Mouse (Mus musculus) embryonic facial prominence, embryonic 12.5 days (tissue): ENCODE measurements around the gene Asphd2. TPM values are rescaled to one million over a fixed set of nuclear protein-coding genes. Genes with fewer than 3 reads are reported as not detected.

Experiments used
- ATAC-seq: fragments of 200-750 bp; cut with Nextera tagmentation; 2 replicates; pipeline ENCODE4 v1.8.0; 2017; ENCODE audit not compliant: insufficient number of reproducible peaks, insufficient read depth, low FRiP score, low TSS enrichment
- H3K27ac ChIP-seq: fragments of 300-500 bp; sonication (generic); 2 replicates; pipeline ENCODE4 v1.5.1; 2016; ENCODE audit warnings: mild to moderate bottlenecking
- H3K27me3 ChIP-seq: fragments of 300-500 bp; sonication (generic); 2 replicates; pipeline ENCODE4 v1.6.1; 2016; ENCODE audit warnings: mild to moderate bottlenecking, moderate library complexity
- H3K36me3 ChIP-seq: fragments of 300-500 bp; sonication (generic); 2 replicates; pipeline ENCODE4 v1.6.1; 2016; ENCODE audit warnings: mild to moderate bottlenecking
- H3K4me1 ChIP-seq: fragments of 300-500 bp; sonication (generic); 2 replicates; pipeline ENCODE4 v1.6.1; 2016
- H3K4me2 ChIP-seq: fragments of 300-500 bp; sonication (generic); replicated peaks from 2 replicates; pipeline ENCODE4 v1.6.1; 2016; ENCODE audit warnings: mild to moderate bottlenecking, moderate library complexity
- H3K4me3 ChIP-seq: fragments of 300-500 bp; sonication (generic); 2 replicates; pipeline ENCODE4 v1.5.1; 2016; ENCODE audit warnings: mild to moderate bottlenecking
- H3K9ac ChIP-seq: fragments of 300-500 bp; sonication (generic); 2 replicates; pipeline ENCODE4 v1.6.1; 2016; ENCODE audit warnings: mild to moderate bottlenecking, moderate library complexity
- H3K9me3 ChIP-seq: fragments of 300-500 bp; sonication (generic); 2 replicates; pipeline ENCODE4 v1.6.1; 2016; ENCODE audit warnings: mild to moderate bottlenecking, moderate library complexity
- WGBS: fragments of 180-500 bp; shearing (Covaris S2); methylation state at CpG from one replicate; pipeline ENCODE4 v1.1.7; 2016; 5-methylcytosine and 5-hydroxymethylcytosine counted together
- polyA plus RNA-seq: library from polyadenylated mRNA; unstranded; fragments of >200 nt; fragmentation: Nextera tagmentation; extraction: Ambion mirVana; gene quantifications from 2 replicates; pipeline ENCODE4 v1.2.1, GENCODE M21; 2016

Gene Asphd2
- polyA plus RNA-seq, 1 experiment from 2014 or later: 32.7 TPM

GRCm38 (mm10) chr5:112344092-112344960 is 50.3 kb downstream of the Asphd2 start:
- H3K27ac ChIP-seq: no peak overlapping the region
- peak overlapping the region; percentile 79; the same call in 1 of the 2 replicates for H3K4me3 ChIP-seq
- H3K9me3 ChIP-seq: no peaks in the 10 kb centered on the region
- no peak overlapping the region for H3K9ac ChIP-seq
- peaks cover 23% of the 10 kb centered on the region for H3K4me1 ChIP-seq
- 66% methylated on average over 6 of the region's 6 CpGs for WGBS
- H3K36me3 ChIP-seq: peaks cover 32% of the 10 kb centered on the region
- H3K4me2 ChIP-seq: no peak overlapping the region; the same call in 1 of the 2 replicates
- no peak for ATAC-seq
- no peaks in the 10 kb centered on the region for H3K27me3 ChIP-seq

DNA sequence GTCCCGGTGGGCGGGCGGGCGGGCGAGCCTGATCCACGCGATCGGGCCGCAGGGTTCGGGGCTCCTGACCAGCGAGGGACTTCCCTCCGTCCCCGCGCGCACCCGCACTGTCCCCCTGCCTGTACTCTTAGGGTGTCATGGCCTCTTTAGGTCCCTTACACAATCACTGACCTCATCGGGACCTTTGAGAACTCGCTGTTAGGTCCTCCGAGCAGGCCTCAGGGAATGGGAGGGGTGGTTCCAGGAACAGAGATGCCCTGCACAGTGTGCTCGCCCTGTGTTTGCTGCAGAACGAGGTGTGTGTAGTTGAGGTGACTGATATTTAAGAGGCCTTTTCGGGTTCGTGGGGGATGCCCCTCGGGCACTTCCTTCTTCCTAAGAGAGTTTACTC is 51.5 kb downstream of the Asphd2 start:
- Histone ChIP-seq H3K9ac (peak overlapping the region; percentile 82), H3K4me2 (peak overlapping the region; percentile 85), H3K27ac (no peak overlapping the region), H3K27me3 (no peaks in the 10 kb centered on the region), H3K4me3 (peak overlapping the region; percentile 79), H3K4me1 (peaks cover 23% of the 10 kb centered on the region), H3K36me3 (peaks cover 31% of the 10 kb centered on the region), H3K9me3 (no peaks in the 10 kb centered on the region)
- WGBS: under 1% methylated on average over 22 of the region's 24 CpGs
- ATAC-seq: peak; percentile 32; the same call in 1 of the 2 replicates

- Histone ChIP-seq H3K27ac (peak within 1 kb of the TSS; percentile 51; the same call in 1 of the 2 replicates), H3K4me2 (peak within 1 kb of the TSS; percentile 85), H3K9me3 (no peaks in the 10 kb centered on the region), H3K27me3 (no peaks in the 10 kb centered on the region), H3K4me3 (peak within 1 kb of the TSS; percentile 79), H3K4me1 (peaks cover 23% of the 10 kb centered on the region), H3K9ac (peak within 1 kb of the TSS; percentile 82), H3K36me3 (peaks cover 30% of the 10 kb centered on the region)
- no peak for ATAC-seq
- 2% methylated on average over 61 of the region's 64 CpGs for WGBS
Measured at GRCm38 (mm10) chr5:112342463-112343204, 52.0 kb downstream of the Asphd2 start, which contains the start of the genes Srrd and Hps4. Gene Srrd, minus strand, starts transcription at chr5:112343040. Gene Hps4, plus strand, starts transcription at chr5:112343083.

DNA sequence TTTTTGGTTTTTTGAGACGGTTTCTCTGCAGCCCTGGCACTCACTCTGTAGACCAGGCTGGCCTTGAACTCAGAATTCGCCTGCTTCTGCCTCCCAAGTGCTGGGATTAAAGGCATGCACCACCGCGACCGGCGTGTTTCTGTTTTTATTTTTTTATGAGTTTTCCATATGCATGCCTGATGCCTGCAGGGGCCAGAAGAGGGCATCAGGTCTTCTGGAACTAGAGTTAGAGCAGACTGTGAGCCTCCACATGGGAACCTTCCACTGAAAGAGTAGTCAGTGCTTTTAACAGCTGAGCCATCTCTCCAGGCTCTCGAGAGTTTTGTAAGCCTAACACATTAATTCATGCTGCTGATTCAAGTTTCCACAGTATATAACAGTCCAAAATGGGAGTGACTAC is 55.5 kb downstream of the Asphd2 start:
- ATAC-seq: no peak
- Histone ChIP-seq H3K36me3 (peaks cover 54% of the 10 kb centered on the region), H3K9me3 (no peaks in the 10 kb centered on the region), H3K9ac (no peak overlapping the region), H3K27ac (no peak overlapping the region), H3K4me1 (peaks cover 18% of the 10 kb centered on the region), H3K4me3 (no peak overlapping the region), H3K27me3 (no peaks in the 10 kb centered on the region), H3K4me2 (no peak overlapping the region)
- 71% methylated on average over 7 of the region's 7 CpGs for WGBS

DNA sequence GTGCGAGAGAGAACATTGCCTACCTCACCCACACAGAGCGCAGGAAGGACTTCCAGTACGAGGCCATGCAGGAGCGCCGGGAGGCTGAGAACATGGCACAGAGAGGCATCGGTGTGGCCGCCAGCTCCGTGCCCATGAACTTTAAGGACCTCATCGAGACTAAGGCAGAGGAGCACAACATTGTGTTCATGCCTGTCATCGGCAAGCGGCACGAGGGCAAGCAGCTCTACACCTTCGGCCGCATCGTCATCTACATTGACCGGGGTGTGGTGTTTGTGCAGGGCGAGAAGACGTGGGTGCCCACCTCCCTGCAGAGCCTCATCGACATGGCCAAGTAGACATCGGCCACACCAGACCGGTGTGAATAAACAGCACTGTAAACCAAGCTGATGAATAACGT is 57.7 kb downstream of the Asphd2 start:
- Histone ChIP-seq H3K4me1 (peaks cover 7% of the 10 kb centered on the region), H3K4me2 (no peak overlapping the region), H3K9ac (no peak overlapping the region), H3K4me3 (no peak overlapping the region), H3K27ac (no peak overlapping the region), H3K36me3 (peaks cover 76% of the 10 kb centered on the region), H3K27me3 (no peaks in the 10 kb centered on the region), H3K9me3 (no peaks in the 10 kb centered on the region)
- WGBS: 94% methylated on average over 22 of the region's 22 CpGs
- ATAC-seq: no peak

DNA sequence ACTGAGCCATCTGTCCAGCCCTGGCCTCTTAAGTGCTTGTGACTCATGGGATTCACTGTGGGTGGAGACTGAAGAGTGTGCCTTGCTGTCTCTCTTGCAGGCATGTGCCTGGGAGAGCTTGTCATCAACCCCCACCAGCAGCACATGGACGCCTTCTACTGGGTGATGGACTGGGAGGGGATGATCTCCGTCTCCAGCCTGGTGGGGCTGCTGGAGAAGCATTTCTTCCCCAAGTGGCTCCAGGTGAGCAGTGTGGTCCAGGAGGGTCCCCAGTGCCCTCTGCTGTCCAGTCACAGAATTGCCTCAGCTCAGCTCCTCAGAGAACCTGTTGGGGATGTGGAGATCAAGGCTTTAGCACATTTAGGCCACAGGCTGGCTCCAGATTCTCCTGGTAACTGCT is 59.2 kb downstream of the Asphd2 start:
- no peaks in the 10 kb centered on the region for H3K4me1 ChIP-seq
- H3K4me3 ChIP-seq: no peak overlapping the region
- H3K4me2 ChIP-seq: no peak overlapping the region
- 33% methylated on average over 2 of the region's 2 CpGs for whole genome bisulfite sequencing
- no peaks in the 10 kb centered on the region for H3K27me3 ChIP-seq
- H3K36me3 ChIP-seq: peaks cover 91% of the 10 kb centered on the region
- no peak for ATAC-seq
- H3K9ac ChIP-seq: no peak overlapping the region
- H3K9me3 ChIP-seq: no peaks in the 10 kb centered on the region
- no peak overlapping the region for H3K27ac ChIP-seq

Other genes starting within 250 kb of the Asphd2 start
- gene Cryba4, start 142.3 kb downstream of the Asphd2 start, polyA plus RNA-seq: 11.0 and 20.1 TPM in 2 replicates
- gene Crybb1, start 139.1 kb downstream of the Asphd2 start, polyA plus RNA-seq: 46.2 and 95.4 TPM in 2 replicates
- gene Tpst2, start 118.2 kb downstream of the Asphd2 start, polyA plus RNA-seq: 33.9 and 36.4 TPM in 2 replicates
- 37.7 and 41.3 TPM in 2 replicates for gene Tfip11, start 68.5 kb downstream of the Asphd2 start, polyA plus RNA-seq
- 54.2 and 57.1 TPM in 2 replicates for gene Srrd, start 51.8 kb downstream of the Asphd2 start, polyA plus RNA-seq
- gene Hps4, start 51.8 kb downstream of the Asphd2 start, polyA plus RNA-seq: 40.0 and 44.0 TPM in 2 replicates
- 0.41 and 0.67 TPM in 2 replicates for gene Gm6583, start 38.8 kb downstream of the Asphd2 start, polyA plus RNA-seq
- gene Gm6588, start 54.6 kb upstream of the Asphd2 start, polyA plus RNA-seq: not detected in 2 replicates
- gene Sez6l, start 182.3 kb upstream of the Asphd2 start, polyA plus RNA-seq: 0.77 and 1.1 TPM in 2 replicates